Comparison of ENCODE assay signal across 8 mouse cellular contexts in genomic region chr4:129120520-129121445, GRCm38 (mm10). TPM values are rescaled to one million over a fixed set of nuclear protein-coding genes. Genes with fewer than 3 reads are reported as not detected.
DNase-seq lines count a peak whose midpoint lies in the region; ATAC-seq and TF ChIP-seq lines count a peak whose summit lies in the region.

No protein-coding gene starts in this region.

- ATAC-seq in frontal cortex, adult (ENCODE audit: low TSS enrichment): 0 out of 2 replicates have a peak, but pooled peaks have one; percentile 17
- peak; percentile 66 for ATAC-seq in intestine, embryonic 15.5 days
- peak; percentile 74 for ATAC-seq in midbrain, embryonic 15.5 days (replicated peaks)
- ATAC-seq in stomach, embryonic 15.5 days (ENCODE audit: insufficient read depth, low FRiP score, low read depth): peak; percentile 40

- peak overlapping the region; percentile 97 for H3K4me2 ChIP-seq in intestine, embryonic 15.5 days (replicated peaks)
- H3K4me2 ChIP-seq in midbrain, embryonic 15.5 days: peak overlapping the region; percentile 98
- H3K4me2 ChIP-seq in stomach, embryonic 15.5 days: peak overlapping the region; percentile 93

- H3K4me1 ChIP-seq in intestine, embryonic 15.5 days (replicated peaks): peaks cover 25% of the 10 kb centered on the region
- H3K4me1 ChIP-seq in liver, adult 2 months (ENCODE audit: control insufficient read depth, insufficient read depth, low read length): 0 out of 2 replicates have a peak, but pooled peaks cover 2% of the 10 kb centered on the region
- H3K4me1 ChIP-seq in midbrain, embryonic 15.5 days: peaks cover 50% of the 10 kb centered on the region
- H3K4me1 ChIP-seq in stomach, embryonic 15.5 days: peaks cover 24% of the 10 kb centered on the region

- 0 out of 2 replicates have a peak, but pooled peaks have one; percentile 6 for TF ChIP-seq CTCF in liver, adult 2 months (IDR thresholded peaks at IDR 0.05; ENCODE audit: low read depth, low read length)

- no peaks in the 10 kb centered on the region for H3K9me3 ChIP-seq in intestine, embryonic 15.5 days
- H3K9me3 ChIP-seq in midbrain, embryonic 15.5 days: no peaks in the 10 kb centered on the region
- no peaks in the 10 kb centered on the region for H3K9me3 ChIP-seq in stomach, embryonic 15.5 days

- H3K79me2 ChIP-seq in liver, adult 2 months (ENCODE audit: control insufficient read depth, insufficient read depth, low read length): no peaks in the 10 kb centered on the region

- H3K27ac ChIP-seq in intestine, embryonic 15.5 days: no peak overlapping the region
- no peak overlapping the region for H3K27ac ChIP-seq in liver, adult 2 months (replicated peaks; ENCODE audit: insufficient read depth, low read depth, low read length)
- peak overlapping the region; percentile 30 for H3K27ac ChIP-seq in midbrain, embryonic 15.5 days
- no peak overlapping the region for H3K27ac ChIP-seq in stomach, embryonic 15.5 days

- H3K36me3 ChIP-seq in intestine, embryonic 15.5 days: no peaks in the 10 kb centered on the region
- no peaks in the 10 kb centered on the region for H3K36me3 ChIP-seq in liver, adult 2 months (ENCODE audit: control insufficient read depth, insufficient read depth, low read length)
- no peaks in the 10 kb centered on the region for H3K36me3 ChIP-seq in midbrain, embryonic 15.5 days (replicated peaks)
- no peaks in the 10 kb centered on the region for H3K36me3 ChIP-seq in stomach, embryonic 15.5 days

- no peak for TF ChIP-seq POLR2A in liver, adult 2 months (IDR thresholded peaks at IDR 0.05; ENCODE audit: extremely low read depth, insufficient read depth, low read length)

- no peak overlapping the region for H3K9ac ChIP-seq in intestine, embryonic 15.5 days
- no peak overlapping the region for H3K9ac ChIP-seq in liver, adult 2 months (ENCODE audit: low read depth, low read length)
- H3K9ac ChIP-seq in midbrain, embryonic 15.5 days: peak overlapping the region; percentile 75
- no peak overlapping the region for H3K9ac ChIP-seq in stomach, embryonic 15.5 days

- peak overlapping the region; percentile 49 for H3K4me3 ChIP-seq in intestine, embryonic 15.5 days (replicated peaks)
- peak overlapping the region; percentile 15; the same call in 1 of the 2 replicates for H3K4me3 ChIP-seq in liver, adult 2 months (ENCODE audit: insufficient read depth, low read depth, low read length)
- H3K4me3 ChIP-seq in midbrain, embryonic 15.5 days: peak overlapping the region; percentile 67
- peak overlapping the region; percentile 44 for H3K4me3 ChIP-seq in stomach, embryonic 15.5 days (replicated peaks)

- 2% methylated on average over 50 of the region's 59 CpGs for WGBS in intestine, embryonic 15.5 days
- WGBS in liver, adult 2 months: 3% methylated on average over 58 of the region's 59 CpGs
- WGBS in midbrain, embryonic 15.5 days: 1% methylated on average over 57 of the region's 59 CpGs
- 1% methylated on average over 54 of the region's 59 CpGs for WGBS in stomach, embryonic 15.5 days

- DNase-seq in cerebellum, postnatal 10 days: peak; percentile 69 to 72
- DNase-seq in cerebellum, adult 8-10 months: no peak
- peak; percentile 81 for DNase-seq in adrenal gland, postnatal 25 days
- no peak for DNase-seq in liver, adult 2 months (ENCODE audit: extremely low read depth, low read depth, low spot score)

- peaks cover 50% of the 10 kb centered on the region for H3K27me3 ChIP-seq in intestine, embryonic 15.5 days (replicated peaks)
- H3K27me3 ChIP-seq in liver, adult 2 months (ENCODE audit: control insufficient read depth, insufficient read depth, low read length): peaks cover 13% of the 10 kb centered on the region
- H3K27me3 ChIP-seq in midbrain, embryonic 15.5 days (replicated peaks): peaks cover 41% of the 10 kb centered on the region
- peaks cover 34% of the 10 kb centered on the region for H3K27me3 ChIP-seq in stomach, embryonic 15.5 days (replicated peaks)

RNA-seq across cellular contexts. Expression of gene Hpca, which starts 1.1 kb away (rescaled TPM):
- 0.81 and 1.2 TPM in 2 replicates for total RNA-seq in adrenal gland, postnatal 25 days (2021)
- 4.1 and 5.2 TPM in 2 replicates for polyA plus RNA-seq in intestine, embryonic 15.5 days (2015; fragmentation: Nextera tagmentation; extraction: Ambion mirVana)
- 0.18 and 0.47 TPM in 2 replicates for total RNA-seq in liver, adult 2 months (2014; rRNA removed)
- polyA plus RNA-seq in liver, adult 2 months (2012; rRNA removed): 0.23 and 0.27 TPM in 2 replicates
- polyA plus RNA-seq in midbrain, embryonic 15.5 days (2015; fragmentation: Nextera tagmentation; extraction: Ambion mirVana): 76.7 and 78.1 TPM in 2 replicates
- polyA plus RNA-seq in stomach, embryonic 15.5 days (2015; fragmentation: Nextera tagmentation; extraction: Ambion mirVana): 2.4 and 2.7 TPM in 2 replicates

RNA-seq across cellular contexts. Expression of gene Tmem54, which starts 15.4 kb away (rescaled TPM):
- not detected in 2 replicates for total RNA-seq in adrenal gland, postnatal 25 days (2021)
- 90.0 and 106 TPM in 2 replicates for polyA plus RNA-seq in intestine, embryonic 15.5 days (2015; fragmentation: Nextera tagmentation; extraction: Ambion mirVana)
- total RNA-seq in liver, adult 2 months (2014; rRNA removed): 0.13 TPM in 1 of 2 replicates, not detected in the other
- polyA plus RNA-seq in liver, adult 2 months (2012; rRNA removed): 0.37 and 0.65 TPM in 2 replicates
- not detected in 2 replicates for polyA plus RNA-seq in midbrain, embryonic 15.5 days (2015; fragmentation: Nextera tagmentation; extraction: Ambion mirVana)
- polyA plus RNA-seq in stomach, embryonic 15.5 days (2015; fragmentation: Nextera tagmentation; extraction: Ambion mirVana): 47.7 and 56.2 TPM in 2 replicates

RNA-seq across cellular contexts. Expression of gene Fndc5, which starts 16.0 kb away (rescaled TPM):
- 3.9 and 6.6 TPM in 2 replicates for total RNA-seq in adrenal gland, postnatal 25 days (2021)
- polyA plus RNA-seq in intestine, embryonic 15.5 days (2015; fragmentation: Nextera tagmentation; extraction: Ambion mirVana): 2.7 and 2.9 TPM in 2 replicates
- 0.54 and 0.83 TPM in 2 replicates for total RNA-seq in liver, adult 2 months (2014; rRNA removed)
- 0.17 and 0.87 TPM in 2 replicates for polyA plus RNA-seq in liver, adult 2 months (2012; rRNA removed)
- 7.0 and 7.8 TPM in 2 replicates for polyA plus RNA-seq in midbrain, embryonic 15.5 days (2015; fragmentation: Nextera tagmentation; extraction: Ambion mirVana)
- 2.7 and 2.8 TPM in 2 replicates for polyA plus RNA-seq in stomach, embryonic 15.5 days (2015; fragmentation: Nextera tagmentation; extraction: Ambion mirVana)

Comparison
In these comparisons a context has a peak if more than half of its experiments do, and no peak if none do; other contexts are left out.
1. DNase-seq: peak in cerebellum, postnatal 10 days (2 of 2) and adrenal gland, postnatal 25 days (single experiment); none in cerebellum, adult 8-10 months (single experiment) and liver, adult 2 months (single experiment).
2. ATAC-seq: peak in every context shown above with its lines; median percentile 74 in midbrain, embryonic 15.5 days; 66 in intestine, embryonic 15.5 days; 40 in stomach, embryonic 15.5 days; 17 in frontal cortex, adult.
3. H3K4me3 ChIP-seq: peak in every context shown above with its lines; median percentile 67 in midbrain, embryonic 15.5 days; 49 in intestine, embryonic 15.5 days; 44 in stomach, embryonic 15.5 days; 15 in liver, adult 2 months.
4. RNA of gene Hpca, which starts 1.1 kb away (polyA plus RNA-seq): 76.7 to 78.1 TPM in midbrain, embryonic 15.5 days; 4.1 to 5.2 TPM in intestine, embryonic 15.5 days, 2.4 to 2.7 TPM in stomach, embryonic 15.5 days and 0.23 to 0.27 TPM in liver, adult 2 months; every median in the first group is over 10 times any median in the second.
5. RNA of gene Tmem54, which starts 15.4 kb away (polyA plus RNA-seq): 90.0 to 106 TPM in intestine, embryonic 15.5 days and 47.7 to 56.2 TPM in stomach, embryonic 15.5 days; 0.37 to 0.65 TPM in liver, adult 2 months and not detected in midbrain, embryonic 15.5 days; every median in the first group is over 10 times any median in the second.
6. Peak in every context shown above with its lines, with median percentiles within 50 percentile points of each other: H3K4me2 ChIP-seq.